Mouse (Mus musculus) forebrain, embryonic 11.5 days (tissue): Measurements from ENCODE around the gene Phxr2. TPM values are rescaled to one million over a fixed set of nuclear protein-coding genes. Genes with fewer than 3 reads are reported as not detected.

ENCODE experiments used
- ATAC-seq: fragments of 200-750 bp; cut with Nextera tagmentation; replicated peaks from 2 replicates; pipeline ENCODE4 v1.8.0; 2017; ENCODE audit warnings: moderate TSS enrichment; ENCODE audit not compliant: low FRiP score
- DNase-seq: peaks from one replicate; pipeline ENCODE4 v3.0.0-alpha.2; 2017; ENCODE audit warnings: low spot score
- H3K27ac ChIP-seq: fragments of 300-500 bp; sonication (generic); 2 replicates; pipeline ENCODE4 v1.5.1; 2014; ENCODE audit warnings: low read depth, low read length
- H3K27me3 ChIP-seq: fragments of 300-500 bp; sonication (generic); 2 replicates; pipeline ENCODE4 v1.6.1; 2014; ENCODE audit warnings: mild to moderate bottlenecking, low read length, mixed read lengths; ENCODE audit not compliant: control insufficient read depth, insufficient read depth
- H3K36me3 ChIP-seq: fragments of 300-500 bp; sonication (generic); 2 replicates; pipeline ENCODE4 v1.6.1; 2014; ENCODE audit warnings: mild to moderate bottlenecking, low read length, moderate library complexity, mixed read lengths; ENCODE audit not compliant: control insufficient read depth, insufficient read depth
- H3K4me1 ChIP-seq: fragments of 300-500 bp; sonication (generic); replicated peaks from 2 replicates; pipeline ENCODE4 v1.6.1; 2014; ENCODE audit warnings: low read length, mixed read lengths; ENCODE audit not compliant: control insufficient read depth, insufficient read depth
- H3K4me2 ChIP-seq: fragments of 300-500 bp; sonication (generic); 2 replicates; pipeline ENCODE4 v1.6.1; 2014; ENCODE audit warnings: low read depth, mild to moderate bottlenecking, low read length, moderate library complexity, mixed read lengths; ENCODE audit not compliant: severe bottlenecking
- H3K4me3 ChIP-seq: fragments of 300-500 bp; sonication (generic); 2 replicates; pipeline ENCODE4 v1.5.1; 2014; ENCODE audit warnings: low read depth, low read length
- H3K9ac ChIP-seq: fragments of 300-500 bp; sonication (generic); 2 replicates; pipeline ENCODE4 v1.6.1; 2014; ENCODE audit warnings: low read length
- H3K9me3 ChIP-seq: fragments of 300-500 bp; sonication (generic); 2 replicates; pipeline ENCODE4 v1.6.1; 2016; ENCODE audit warnings: low read length, mixed read lengths; ENCODE audit not compliant: control insufficient read depth
- WGBS: fragments of 180-500 bp; shearing (Covaris S2); extraction: QIAGEN DNeasy Blood & Tissue Kit; methylation state at CpG from one replicate; pipeline ENCODE4 v1.1.7; 2014; 5-methylcytosine and 5-hydroxymethylcytosine counted together
- polyA plus RNA-seq: library from polyadenylated mRNA; unstranded; fragments of >200 nt; fragmentation: Nextera tagmentation; extraction: Ambion mirVana; gene quantifications from 2 replicates; pipeline ENCODE4 v1.2.1, GENCODE M21; 2014

Gene Phxr2
- polyA plus RNA-seq, 1 experiment from 2014 or later: not detected

DNA sequence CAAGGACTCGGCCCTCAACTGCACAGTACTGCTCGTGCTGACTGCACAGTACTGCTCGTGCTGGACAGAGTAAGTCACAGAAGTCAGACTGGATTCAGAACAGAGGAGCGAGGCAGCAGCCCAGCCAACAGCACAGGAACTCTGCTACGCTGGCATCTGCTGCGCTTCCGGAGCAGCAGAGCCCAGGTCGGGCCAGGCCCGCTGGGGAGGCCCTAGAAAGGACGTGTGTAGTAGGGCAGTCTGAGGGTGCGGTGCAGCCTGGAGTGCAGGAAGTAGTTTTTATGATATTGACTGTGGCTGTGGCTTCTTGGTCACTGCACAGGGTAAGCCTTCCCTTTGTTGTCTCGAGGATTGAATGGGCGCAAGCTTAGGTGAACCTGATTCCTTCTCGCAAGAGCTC, 829 bp upstream of the Phxr2 start:
- ATAC-seq: no peak
- Histone ChIP-seq H3K4me1 (no peaks in the 10 kb centered on the region), H3K4me2 (no peak overlapping the region), H3K9me3 (no peaks in the 10 kb centered on the region), H3K4me3 (no peak overlapping the region), H3K27me3 (no peaks in the 10 kb centered on the region), H3K27ac (no peak overlapping the region), H3K9ac (no peak overlapping the region), H3K36me3 (no peaks in the 10 kb centered on the region; the same call in 1 of the 2 replicates)
- WGBS: 89% methylated on average over 14 of the region's 14 CpGs
- DNase-seq: no peak

DNA sequence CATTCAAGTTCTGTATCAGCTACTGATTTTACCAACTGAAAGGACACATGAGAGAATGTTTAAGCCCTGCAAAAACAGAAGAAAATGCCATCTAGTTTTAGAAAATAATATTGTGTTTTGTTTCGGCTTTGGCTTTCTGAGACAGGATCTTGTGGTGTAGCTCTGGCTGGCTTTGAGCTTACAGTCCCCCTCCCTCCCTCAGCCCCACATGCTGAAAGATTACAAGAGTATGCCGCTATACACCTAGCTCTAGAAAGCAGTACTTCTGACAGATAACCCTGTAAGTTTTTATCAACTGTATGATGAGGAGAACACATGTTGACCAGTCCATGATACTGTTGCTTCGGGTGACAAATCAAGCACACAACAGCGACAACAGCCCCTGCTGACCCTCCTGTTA, 6.7 kb downstream of the Phxr2 start:
- H3K9me3 ChIP-seq: no peaks in the 10 kb centered on the region
- DNase-seq: no peak

DNA sequence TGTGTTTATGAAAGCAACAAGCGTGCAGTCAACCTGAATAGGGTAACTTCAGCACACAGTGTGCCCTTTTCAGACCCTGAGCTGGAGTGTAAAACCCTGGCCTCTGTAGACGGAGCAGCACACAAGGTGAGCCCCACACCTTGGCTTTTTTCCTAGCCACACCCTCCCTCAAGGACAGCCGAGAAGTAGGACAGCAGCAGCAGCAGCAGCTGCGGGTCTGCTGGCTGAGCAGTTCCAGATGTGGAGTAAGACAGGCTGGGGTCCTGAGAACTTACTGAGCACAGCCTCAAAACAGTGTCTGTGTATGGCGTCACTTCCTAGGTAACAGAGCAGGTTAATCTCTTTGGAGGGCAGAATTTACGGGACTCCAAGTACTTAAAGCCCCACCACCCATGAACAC, 7.4 kb downstream of the Phxr2 start:
- no peaks in the 10 kb centered on the region for H3K27me3 ChIP-seq
- no peak overlapping the region for H3K4me3 ChIP-seq
- H3K9me3 ChIP-seq: no peaks in the 10 kb centered on the region
- no peaks in the 10 kb centered on the region for H3K4me1 ChIP-seq
- no peaks in the 10 kb centered on the region for H3K36me3 ChIP-seq
- DNase-seq (no peak), ATAC-seq (no peak)
- 79% methylated on average over 6 of the region's 6 CpGs for WGBS
- no peak overlapping the region for H3K9ac ChIP-seq
- no peak overlapping the region for H3K4me2 ChIP-seq
- no peak overlapping the region for H3K27ac ChIP-seq

More for the DNA sequence above, 6.7 kb downstream of the Phxr2 start:
- no peak overlapping the region for H3K9ac ChIP-seq
- no peak overlapping the region for H3K27ac ChIP-seq
- no peaks in the 10 kb centered on the region for H3K4me1 ChIP-seq
- no peak overlapping the region for H3K4me3 ChIP-seq
- 89% methylated on average over 4 of the region's 4 CpGs for WGBS
- no peak overlapping the region for H3K4me2 ChIP-seq
- H3K36me3 ChIP-seq: no peaks in the 10 kb centered on the region
- ATAC-seq: no peak
- no peaks in the 10 kb centered on the region for H3K27me3 ChIP-seq

DNA sequence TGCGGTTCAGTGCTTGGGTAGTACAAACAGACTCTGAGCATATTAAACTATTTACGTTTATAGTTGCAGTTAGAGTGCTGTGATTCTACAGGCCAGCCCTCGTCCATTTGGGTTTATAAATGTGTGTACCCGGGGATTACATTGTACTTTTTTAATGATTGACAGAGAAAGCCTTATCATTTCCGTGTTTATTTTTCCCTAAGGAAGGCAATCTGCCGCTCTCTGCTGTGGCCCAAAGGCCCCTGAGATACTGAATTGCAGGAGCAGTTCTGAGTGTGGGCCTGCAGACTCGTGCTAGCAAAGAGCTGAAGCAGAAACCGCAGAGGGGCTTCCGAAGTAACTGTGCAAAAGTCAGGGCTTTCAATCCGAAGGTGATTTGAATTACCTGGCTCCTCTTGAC, 8.2 kb downstream of the Phxr2 start:
- no peak for ATAC-seq
- Histone ChIP-seq H3K4me3 (no peak overlapping the region), H3K9ac (no peak overlapping the region), H3K27ac (no peak overlapping the region), H3K27me3 (no peaks in the 10 kb centered on the region), H3K4me2 (no peak overlapping the region), H3K36me3 (no peaks in the 10 kb centered on the region), H3K4me1 (no peaks in the 10 kb centered on the region), H3K9me3 (no peaks in the 10 kb centered on the region)
- DNase-seq: no peak
- WGBS: 86% methylated on average over 10 of the region's 10 CpGs

DNA sequence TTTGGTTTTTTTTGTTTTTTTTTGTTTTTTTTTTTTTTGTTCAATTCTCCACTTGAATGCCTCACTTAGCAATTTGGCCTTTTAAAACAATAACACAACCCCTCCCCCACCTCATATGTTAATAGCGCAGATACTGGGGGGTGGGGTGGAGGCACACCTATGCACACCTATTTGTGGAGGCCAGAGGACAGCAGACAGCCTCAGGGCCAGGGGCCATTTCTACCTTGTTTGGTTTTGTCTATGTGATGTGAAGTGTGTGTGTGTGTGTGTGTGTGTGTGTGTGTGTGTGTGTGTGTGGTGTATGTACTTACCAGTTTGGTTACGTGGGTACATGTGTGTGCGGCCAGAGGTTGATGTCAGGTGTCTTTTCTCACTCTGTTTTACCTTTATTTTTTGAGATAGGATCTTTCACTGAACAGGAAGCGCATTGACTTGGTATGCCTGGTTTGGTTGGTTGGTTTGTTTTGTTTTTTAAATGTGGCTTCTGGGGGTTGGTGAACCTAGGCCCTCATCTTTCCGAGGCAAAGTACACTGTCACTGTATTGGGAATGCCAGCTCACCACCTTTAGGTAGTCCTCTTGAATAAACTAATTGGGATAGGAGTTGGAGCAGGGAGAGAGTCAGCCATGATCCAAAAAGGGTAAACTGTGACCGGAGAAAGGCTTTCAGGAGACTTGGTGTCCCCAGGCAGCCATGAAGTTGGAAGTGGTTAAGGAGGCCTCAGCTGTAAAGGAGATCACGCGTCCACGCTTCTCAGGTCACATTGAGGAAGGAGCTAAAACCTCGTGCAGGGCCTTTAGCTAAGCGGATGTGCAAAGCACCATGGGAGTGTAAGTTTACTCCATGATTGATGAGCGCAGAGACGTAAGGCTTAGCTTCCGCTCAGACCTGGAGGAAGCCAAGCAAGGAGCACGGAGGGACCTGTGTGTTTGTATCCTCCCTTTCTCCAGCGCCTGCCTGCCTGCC, 9.2 kb downstream of the Phxr2 start:
- Histone ChIP-seq H3K4me3 (no peak overlapping the region), H3K9me3 (no peaks in the 10 kb centered on the region), H3K36me3 (no peaks in the 10 kb centered on the region), H3K9ac (no peak overlapping the region), H3K4me2 (no peak overlapping the region), H3K27me3 (no peaks in the 10 kb centered on the region), H3K27ac (no peak overlapping the region), H3K4me1 (no peaks in the 10 kb centered on the region)
- DNase-seq (no peak), ATAC-seq (no peak)
- WGBS: 94% methylated on average over 16 of the region's 16 CpGs

DNA sequence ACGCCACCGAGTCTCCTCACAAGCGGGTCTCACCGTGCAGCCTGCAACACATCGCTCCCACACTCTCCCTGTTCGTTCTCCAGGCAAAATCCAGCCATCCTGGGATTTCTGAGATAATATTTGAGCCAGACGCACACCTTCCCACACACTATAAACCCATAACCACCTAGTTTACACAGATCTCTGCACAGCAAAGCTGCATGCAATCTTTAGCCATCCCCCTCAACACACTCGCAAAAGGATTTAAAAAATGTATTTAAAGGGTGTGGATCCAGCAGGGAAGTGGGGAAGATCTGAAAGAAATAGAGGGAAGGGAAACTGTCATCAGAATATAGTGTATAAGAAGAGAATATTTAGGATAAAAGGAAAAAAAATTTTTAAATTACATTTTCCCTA, 9.9 kb downstream of the Phxr2 start:
- no peak overlapping the region for H3K4me3 ChIP-seq
- no peaks in the 10 kb centered on the region for H3K4me1 ChIP-seq
- DNase-seq (peak; percentile 15), ATAC-seq (no peak)
- no peaks in the 10 kb centered on the region for H3K9me3 ChIP-seq
- no peaks in the 10 kb centered on the region for H3K27me3 ChIP-seq
- no peaks in the 10 kb centered on the region for H3K36me3 ChIP-seq
- H3K9ac ChIP-seq: no peak overlapping the region
- 72% methylated on average over 8 of the region's 8 CpGs for WGBS
- no peak overlapping the region for H3K4me2 ChIP-seq
- no peak overlapping the region for H3K27ac ChIP-seq

DNA sequence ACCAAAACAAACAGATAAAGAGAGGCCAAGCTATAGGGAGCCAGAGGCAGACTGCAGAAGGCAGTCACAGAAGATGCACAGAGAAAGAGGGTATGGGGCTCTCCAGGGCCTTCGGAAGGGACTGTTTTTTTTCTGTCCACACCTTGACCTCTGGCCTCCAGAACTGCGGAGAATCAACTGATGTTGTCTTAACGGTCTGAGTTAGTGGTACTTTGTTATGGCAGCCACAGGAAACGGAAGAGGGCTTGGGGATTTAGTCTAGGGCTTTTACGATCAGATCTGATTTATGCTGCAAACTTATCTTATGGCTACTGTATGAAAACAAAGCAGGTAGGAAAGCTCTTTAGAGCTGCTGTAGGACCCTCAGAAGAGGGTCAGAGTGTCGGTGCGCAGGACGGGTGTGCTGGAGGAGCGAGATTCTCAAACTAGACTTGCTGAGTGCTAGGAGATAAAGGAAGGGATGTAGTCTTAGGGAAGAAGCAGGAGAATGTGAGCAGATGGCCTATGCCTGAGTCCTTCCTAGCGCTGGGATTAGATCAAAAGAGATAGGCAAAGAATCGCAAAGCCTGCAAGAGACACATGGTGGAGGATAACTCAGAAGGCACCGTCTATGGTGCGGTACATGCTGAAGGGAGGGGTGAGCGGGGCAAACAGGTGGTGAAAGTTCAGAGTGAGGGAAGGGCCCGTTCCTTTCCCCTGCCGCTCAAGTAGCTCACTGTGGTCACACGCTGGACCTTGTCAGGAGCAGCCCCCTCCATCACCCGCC, 10.5 kb downstream of the Phxr2 start:
- H3K27me3 ChIP-seq: no peaks in the 10 kb centered on the region
- 70% methylated on average over 18 of the region's 18 CpGs for WGBS
- ATAC-seq (no peak), DNase-seq (peak; percentile 50)
- H3K36me3 ChIP-seq: no peaks in the 10 kb centered on the region
- no peak overlapping the region for H3K4me2 ChIP-seq
- H3K4me3 ChIP-seq: no peak overlapping the region
- no peaks in the 10 kb centered on the region for H3K9me3 ChIP-seq
- no peaks in the 10 kb centered on the region for H3K4me1 ChIP-seq
- no peak overlapping the region for H3K9ac ChIP-seq
- no peak overlapping the region for H3K27ac ChIP-seq

DNA sequence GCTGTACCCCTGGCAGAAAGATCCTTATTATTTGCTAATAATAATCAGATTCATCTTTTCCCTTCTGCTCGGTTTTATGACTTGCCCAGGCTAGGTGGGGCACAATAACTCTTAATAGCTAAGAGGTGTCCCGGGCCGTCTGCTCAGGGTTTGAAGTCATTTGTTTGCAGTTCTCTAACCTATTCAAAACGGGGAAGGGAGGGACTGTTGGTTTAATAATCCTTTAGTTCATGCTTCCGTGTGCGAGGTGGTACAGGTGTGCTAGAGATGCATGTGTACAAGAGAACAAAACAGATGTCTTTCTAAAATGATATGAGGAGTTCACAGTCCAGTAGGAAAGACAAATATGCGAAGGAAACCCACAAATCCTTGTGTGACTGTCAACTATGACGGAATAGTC, 11.8 kb downstream of the Phxr2 start:
- Histone ChIP-seq H3K4me1 (no peaks in the 10 kb centered on the region), H3K9me3 (no peaks in the 10 kb centered on the region), H3K4me3 (no peak overlapping the region), H3K27me3 (no peaks in the 10 kb centered on the region), H3K4me2 (no peak overlapping the region), H3K36me3 (peaks cover 3% of the 10 kb centered on the region; the same call in 1 of the 2 replicates), H3K27ac (no peak overlapping the region), H3K9ac (no peak overlapping the region)
- WGBS: 90% methylated on average over 8 of the region's 8 CpGs
- ATAC-seq: no peak
- DNase-seq: no peak
